Mouse (Mus musculus) adrenal gland, postnatal 4 days (tissue): ENCODE results near the gene Zswim1. TPM values are rescaled to one million over a fixed set of nuclear protein-coding genes. Genes with fewer than 3 reads are reported as not detected.
A peak's percentile ranks its signal among the peaks of the same experiment; 100 is the strongest.
"Not testable (repeated sequence)": the region's sequence is repeated elsewhere in the genome, so short reads cannot be mapped to it uniquely, and the experiment has no call there.

Experiments
- DNase-seq, 2 experiments: peaks; one replicate each; pipeline ENCODE4 v3.0.0; 2021 to 2022; ENCODE audit warnings: low spot score in 2 of 2, mixed read lengths in 2 of 2
- total RNA-seq, 2 experiments: library from RNA; stranded (reverse); gene quantifications; 2 replicates each; pipeline ENCODE4 v1.2.3; 2021

The Zswim1 gene
- total RNA-seq, 2 experiments from 2014 or later = 10.7 to 11.0 TPM

- no peak for DNase-seq
Measured at GRCm38 (mm10) chr2:164792400-164793190, 29.9 kb upstream of the Zswim1 start.

- peak in 1 of 2 experiments; percentile 50 for DNase-seq
Measured at GRCm38 (mm10) chr2:164793236-164793635, 29.2 kb upstream of the Zswim1 start.

- DNase-seq = no peak
Measured at GRCm38 (mm10) chr2:164793772-164794171, 28.7 kb upstream of the Zswim1 start.

- peak; percentile 57 to 86 for DNase-seq
Measured at GRCm38 (mm10) chr2:164794293-164794692, 28.2 kb upstream of the Zswim1 start.

GRCm38 (mm10) chr2:164795868-164796267 lies 26.6 kb upstream of the Zswim1 start:
- DNase-seq = no peak

- not testable (repeated sequence) for DNase-seq
Measured at GRCm38 (mm10) chr2:164798554-164798953, 23.9 kb upstream of the Zswim1 start.

GRCm38 (mm10) chr2:164800252-164801004 lies 22.1 kb upstream of the Zswim1 start:
- DNase-seq = no peak

GRCm38 (mm10) chr2:164803201-164803920 lies 19.1 kb upstream of the Zswim1 start:
- DNase-seq = no peak

- no peak for DNase-seq
Measured at GRCm38 (mm10) chr2:164803921-164804313, 18.6 kb upstream of the Zswim1 start.

GRCm38 (mm10) chr2:164804533-164805331 lies 17.8 kb upstream of the Zswim1 start, which contains the start of the genes Acot8 and Zswim3:
Gene Acot8 (minus strand): TSS chr2:164804882.
Gene Zswim3 (plus strand): TSS chr2:164805098.
- peak; percentile 91 to 94 for DNase-seq

GRCm38 (mm10) chr2:164805332-164805718 lies 17.2 kb upstream of the Zswim1 start:
- no peak for DNase-seq

- no peak for DNase-seq
Measured at GRCm38 (mm10) chr2:164806614-164807013, 15.9 kb upstream of the Zswim1 start.

GRCm38 (mm10) chr2:164813557-164813956 lies 8.9 kb upstream of the Zswim1 start:
- no peak for DNase-seq

- no peak for DNase-seq
Measured at GRCm38 (mm10) chr2:164815348-164815747, 7.1 kb upstream of the Zswim1 start.

- DNase-seq = no peak
Measured at GRCm38 (mm10) chr2:164815821-164816220, 6.7 kb upstream of the Zswim1 start.

GRCm38 (mm10) chr2:164817206-164817605 lies 5.3 kb upstream of the Zswim1 start:
- DNase-seq = no peak

GRCm38 (mm10) chr2:164817703-164818102 lies 4.8 kb upstream of the Zswim1 start:
- no peak for DNase-seq

GRCm38 (mm10) chr2:164821060-164821459 lies 1.4 kb upstream of the Zswim1 start:
- no peak for DNase-seq

- DNase-seq = no peak
Measured at GRCm38 (mm10) chr2:164823181-164823585, 697 bp downstream of the Zswim1 start.

- no peak for DNase-seq
Measured at GRCm38 (mm10) chr2:164823969-164824368, 1.5 kb downstream of the Zswim1 start.

- no peak for DNase-seq
Measured at GRCm38 (mm10) chr2:164825521-164825920, 3.0 kb downstream of the Zswim1 start.
